Comparison of ENCODE assay signal across 8 mouse cellular contexts in genomic region chr7:44553826-44554225, GRCm38 (mm10). TPM values are rescaled to one million over a fixed set of nuclear protein-coding genes. Genes with fewer than 3 reads are reported as not detected.
DNase-seq lines count a peak whose midpoint lies in the region; ATAC-seq and TF ChIP-seq lines count a peak whose summit lies in the region.

Gene Nr1h2 (minus strand): TSS chr7:44553951.

- no peaks in the 10 kb centered on the region for H3K79me2 ChIP-seq in heart, adult 2 months (replicated peaks; ENCODE audit: control insufficient read depth, insufficient read depth, low read length)

- DNase-seq in 3T3-L1 (ENCODE audit: low read depth, low spot score): peak; percentile 94
- DNase-seq in adrenal gland, postnatal 4 days (ENCODE audit: low spot score in 2 of 2): peak; percentile 81 to 90
- peak; percentile 98 for DNase-seq in embryonic facial prominence, embryonic 14.5 days (ENCODE audit: low spot score)
- DNase-seq in heart, adult 2 months: peak; percentile 97
- DNase-seq in kidney, adult 8-10 months: peak; percentile 96 to 97
- DNase-seq in spleen, postnatal 10 days (ENCODE audit: low spot score in 2 of 2): peak; percentile 90 to 98

- intact Hi-C loops in heart, adult 2 months (cut with DNase I): loop anchor here (5.0 kb wide), 4 partner anchors 182 to 1148 kb away; partner anchors contain the start of genes 1700028J19Rik, 2410002F23Rik and Vrk3

- WGBS in embryonic facial prominence, embryonic 14.5 days: under 1% methylated on average over 22 of the region's 22 CpGs
- under 1% methylated on average over 22 of the region's 22 CpGs for WGBS in heart, adult 2 months
- under 1% methylated on average over 22 of the region's 22 CpGs for WGBS in limb, embryonic 13.5 days
- 0% methylated on average over 22 of the region's 22 CpGs for WGBS in midbrain, embryonic 16.5 days

- peak within 1 kb of the TSS; percentile 86 for H3K9ac ChIP-seq in embryonic facial prominence, embryonic 14.5 days (ENCODE audit: low read depth, low read length)
- peak within 1 kb of the TSS; percentile 84 for H3K9ac ChIP-seq in heart, adult 2 months (ENCODE audit: low read depth, low read length)
- peak within 1 kb of the TSS; percentile 73 for H3K9ac ChIP-seq in limb, embryonic 13.5 days
- H3K9ac ChIP-seq in midbrain, embryonic 16.5 days (ENCODE audit: low read depth, low read length): peak within 1 kb of the TSS; percentile 55

- H3K27ac ChIP-seq in embryonic facial prominence, embryonic 14.5 days (replicated peaks; ENCODE audit: low read depth, low read length): peak within 1 kb of the TSS; percentile 100
- peak within 1 kb of the TSS; percentile 94 for H3K27ac ChIP-seq in heart, adult 2 months
- peak within 1 kb of the TSS; percentile 98 for H3K27ac ChIP-seq in limb, embryonic 13.5 days
- peak within 1 kb of the TSS; percentile 85 for H3K27ac ChIP-seq in midbrain, embryonic 16.5 days (ENCODE audit: low read length)

- peaks cover 7% of the 10 kb centered on the region for H3K4me1 ChIP-seq in embryonic facial prominence, embryonic 14.5 days (ENCODE audit: control insufficient read depth, insufficient read depth, low read length)
- H3K4me1 ChIP-seq in heart, adult 2 months (ENCODE audit: control insufficient read depth, insufficient read depth, low read length): no peaks in the 10 kb centered on the region; the same call in 1 of the 2 replicates
- peaks cover 13% of the 10 kb centered on the region for H3K4me1 ChIP-seq in limb, embryonic 13.5 days
- peaks cover 13% of the 10 kb centered on the region for H3K4me1 ChIP-seq in midbrain, embryonic 16.5 days (ENCODE audit: control insufficient read depth, insufficient read depth, low read length)

- peaks cover 31% of the 10 kb centered on the region for H3K36me3 ChIP-seq in embryonic facial prominence, embryonic 14.5 days (ENCODE audit: control insufficient read depth, insufficient read depth, low read length)
- H3K36me3 ChIP-seq in heart, adult 2 months (ENCODE audit: control insufficient read depth, insufficient read depth, low read length): no peaks in the 10 kb centered on the region
- peaks cover 32% of the 10 kb centered on the region for H3K36me3 ChIP-seq in limb, embryonic 13.5 days
- peaks cover 4% of the 10 kb centered on the region; the same call in 1 of the 2 replicates for H3K36me3 ChIP-seq in midbrain, embryonic 16.5 days (ENCODE audit: control insufficient read depth, insufficient read depth, low read length)

- TF ChIP-seq CTCF in heart, adult 2 months (IDR thresholded peaks at IDR 0.05): 0 out of 2 replicates have a peak, but pooled peaks have one; percentile 21

- peak; percentile 88 for ATAC-seq in embryonic facial prominence, embryonic 14.5 days (ENCODE audit: low read depth)
- ATAC-seq in limb, embryonic 13.5 days (ENCODE audit: low FRiP score, low read depth): peak; percentile 84
- peak; percentile 84 for ATAC-seq in midbrain, embryonic 16.5 days

- H3K4me3 ChIP-seq in embryonic facial prominence, embryonic 14.5 days (ENCODE audit: low read depth, low read length): peak within 1 kb of the TSS; percentile 97
- peak within 1 kb of the TSS; percentile 100 for H3K4me3 ChIP-seq in heart, adult 2 months
- peak within 1 kb of the TSS; percentile 91 for H3K4me3 ChIP-seq in limb, embryonic 13.5 days
- H3K4me3 ChIP-seq in midbrain, embryonic 16.5 days (ENCODE audit: low read depth, low read length): peak within 1 kb of the TSS; percentile 82

- H3K9me3 ChIP-seq in embryonic facial prominence, embryonic 14.5 days (ENCODE audit: control insufficient read depth, low read length): no peaks in the 10 kb centered on the region
- H3K9me3 ChIP-seq in limb, embryonic 13.5 days: no peaks in the 10 kb centered on the region
- no peaks in the 10 kb centered on the region for H3K9me3 ChIP-seq in midbrain, embryonic 16.5 days (replicated peaks; ENCODE audit: control insufficient read depth, low read length, poor library complexity, severe bottlenecking)

- peak; percentile 84 for TF ChIP-seq POLR2A in heart, adult 2 months (IDR thresholded peaks at IDR 0.05; ENCODE audit: insufficient read depth, low read depth, low read length)

- peak within 1 kb of the TSS; percentile 59 for H3K4me2 ChIP-seq in embryonic facial prominence, embryonic 14.5 days (ENCODE audit: low read depth, low read length)
- H3K4me2 ChIP-seq in limb, embryonic 13.5 days (replicated peaks): peak within 1 kb of the TSS; percentile 69
- H3K4me2 ChIP-seq in midbrain, embryonic 16.5 days (ENCODE audit: low read length): peak within 1 kb of the TSS; percentile 90

- TF ChIP-seq EP300 in heart, adult 2 months (IDR thresholded peaks at IDR 0.05; ENCODE audit: insufficient read depth, low read depth, low read length): peak; percentile 60; the same call in 1 of the 2 replicates

- no peaks in the 10 kb centered on the region for H3K27me3 ChIP-seq in embryonic facial prominence, embryonic 14.5 days (replicated peaks; ENCODE audit: control insufficient read depth, insufficient read depth, low read length)
- H3K27me3 ChIP-seq in heart, adult 2 months (ENCODE audit: control insufficient read depth, insufficient read depth, low read length): no peaks in the 10 kb centered on the region
- H3K27me3 ChIP-seq in limb, embryonic 13.5 days: no peaks in the 10 kb centered on the region
- H3K27me3 ChIP-seq in midbrain, embryonic 16.5 days (ENCODE audit: control insufficient read depth, insufficient read depth, low read depth, low read length): peaks cover 6% of the 10 kb centered on the region; the same call in 1 of the 2 replicates

RNA-seq across cellular contexts. Expression of gene Nr1h2, which starts in this region (rescaled TPM):
- 100 to 1,000 TPM; 128 to 129 TPM for total RNA-seq in adrenal gland, postnatal 4 days (2021)
- 60.8 and 64.5 TPM in 2 replicates for polyA plus RNA-seq in embryonic facial prominence, embryonic 14.5 days (2014; fragmentation: Nextera tagmentation; extraction: Ambion mirVana)
- total RNA-seq in heart, adult 2 months (2021): 10 to 100 TPM; 49.7 to 53.7 TPM
- polyA plus RNA-seq in heart, adult 2 months (2012; rRNA removed): 65.7 and 84.8 TPM in 2 replicates
- polyA plus RNA-seq in limb, embryonic 13.5 days (2015; fragmentation: Nextera tagmentation; extraction: Ambion mirVana): 70.5 and 72.4 TPM in 2 replicates
- polyA plus RNA-seq in midbrain, embryonic 16.5 days (2015; fragmentation: Nextera tagmentation; extraction: Ambion mirVana): 54.1 and 58.1 TPM in 2 replicates

Comparison
In these comparisons a context has a peak if more than half of its experiments do, and no peak if none do; other contexts are left out.
1. Peak in every context shown above with its lines: DNase-seq, ATAC-seq, H3K4me3 ChIP-seq and H3K27ac ChIP-seq.